Mouse (Mus musculus): ENCODE measurements around the gene Arf5. TPM values are rescaled to one million over a fixed set of nuclear protein-coding genes. Genes with fewer than 3 reads are reported as not detected.

The Arf5 gene
- polyA plus RNA-seq, 1 experiment from 2014 or later, result 372 TPM

DNA sequence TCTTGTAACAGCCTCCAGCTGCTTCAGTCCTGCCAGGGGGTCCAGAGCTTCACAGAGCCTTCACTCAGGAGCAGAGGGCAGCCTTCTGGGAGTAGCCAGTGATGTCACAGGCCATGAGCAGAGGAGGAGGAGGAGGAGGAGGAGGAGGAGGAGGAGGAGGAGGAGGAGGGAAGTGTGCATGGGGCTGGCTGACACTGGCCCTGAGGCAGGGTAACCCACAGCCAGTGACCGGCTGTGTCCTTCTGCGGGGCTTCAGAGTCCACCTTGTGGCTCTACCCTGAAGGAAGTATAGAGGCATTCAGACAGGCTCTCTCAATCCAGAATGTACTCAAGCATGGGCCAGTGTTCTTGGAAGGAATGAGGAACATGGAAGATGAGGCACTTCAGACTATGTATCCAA is 25.9 kb downstream of the Arf5 start, which contains the start of gene Pax4:
Gene Pax4 (minus strand): TSS at position 101 of the 400 bp plus-strand sequence.
- Histone ChIP-seq H3K27ac (ENCODE audit: low read length) (no peak within 1 kb of the TSS), H3K4me3 (ENCODE audit: low read depth, low read length) (no peak within 1 kb of the TSS), H3K36me3 (ENCODE audit: control insufficient read depth, insufficient read depth) (no peaks in the 10 kb centered on the region), H3K4me1 (ENCODE audit: control insufficient read depth, low read depth, low read length) (no peaks in the 10 kb centered on the region), H3K4me2 (ENCODE audit: low read depth, low read length) (no peak within 1 kb of the TSS), H3K9ac (ENCODE audit: low read depth, low read length) (no peak within 1 kb of the TSS), H3K27me3 (ENCODE audit: control insufficient read depth, insufficient read depth, low read depth, low read length) (peaks cover 27% of the 10 kb centered on the region), H3K9me3 (replicated peaks; ENCODE audit: control insufficient read depth, low read length) (no peaks in the 10 kb centered on the region)
- ATAC-seq (ENCODE audit: low read depth), result no peak
- 71% methylated on average over 2 of the region's 2 CpGs for WGBS (ENCODE audit: insufficient replicate concordance)

DNA sequence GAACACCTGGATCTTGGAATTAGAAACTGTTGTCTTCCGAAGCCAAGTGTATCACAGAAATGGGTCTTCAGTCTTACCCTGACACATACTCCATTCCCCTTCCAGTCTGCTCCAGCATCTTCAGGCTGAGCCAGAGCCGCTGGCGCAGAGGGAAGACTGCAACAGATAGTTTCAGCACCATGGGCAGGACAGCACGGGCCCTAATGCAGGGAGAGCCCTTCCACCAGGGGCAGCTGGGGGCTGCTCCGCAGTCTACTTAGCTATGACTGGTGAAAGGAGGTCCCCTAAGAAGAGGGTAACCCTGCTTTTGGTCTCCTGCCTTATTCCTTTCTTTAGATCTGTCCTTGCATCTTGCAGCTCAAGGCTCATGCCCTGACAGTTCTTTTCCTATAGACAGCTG is 27.1 kb downstream of the Arf5 start:
- Histone ChIP-seq H3K36me3 (ENCODE audit: control insufficient read depth, insufficient read depth) (no peaks in the 10 kb centered on the region), H3K4me1 (ENCODE audit: control insufficient read depth, low read depth, low read length) (no peaks in the 10 kb centered on the region), H3K27me3 (ENCODE audit: control insufficient read depth, insufficient read depth, low read depth, low read length) (peaks cover 27% of the 10 kb centered on the region), H3K27ac (ENCODE audit: low read length) (no peak overlapping the region), H3K4me2 (ENCODE audit: low read depth, low read length) (no peak overlapping the region), H3K9me3 (replicated peaks; ENCODE audit: control insufficient read depth, low read length) (no peaks in the 10 kb centered on the region), H3K4me3 (ENCODE audit: low read depth, low read length) (no peak overlapping the region), H3K9ac (ENCODE audit: low read depth, low read length) (no peak overlapping the region)
- no peak for ATAC-seq (ENCODE audit: low read depth)
- 10% methylated on average over 5 of the region's 5 CpGs for WGBS (ENCODE audit: insufficient replicate concordance)

DNA sequence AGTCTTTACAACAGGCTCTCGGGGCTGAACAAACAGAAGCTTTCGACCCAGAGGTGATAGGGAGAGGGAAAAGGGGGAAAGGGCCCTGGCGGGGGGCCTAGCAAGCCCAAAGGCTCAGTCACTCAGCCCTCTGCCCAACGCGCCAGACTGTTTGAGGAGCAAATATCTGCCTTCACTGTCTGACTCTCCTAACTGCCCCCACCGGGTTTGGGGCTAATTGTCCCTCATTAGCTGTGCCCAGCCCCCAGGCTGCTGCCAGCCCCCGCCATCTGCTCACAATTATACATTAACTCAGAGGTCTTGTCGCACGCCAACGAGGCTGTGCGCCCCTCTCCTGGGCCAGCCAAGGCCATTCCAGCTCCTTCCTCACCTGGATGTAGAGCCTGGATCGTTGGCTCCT is 27.6 kb downstream of the Arf5 start:
- no peak overlapping the region for H3K4me2 ChIP-seq (ENCODE audit: low read depth, low read length)
- ATAC-seq (ENCODE audit: low read depth), result no peak
- no peak overlapping the region for H3K27ac ChIP-seq (ENCODE audit: low read length)
- WGBS (ENCODE audit: insufficient replicate concordance), result 3% methylated on average over 12 of the region's 12 CpGs
- peaks cover 27% of the 10 kb centered on the region for H3K27me3 ChIP-seq (ENCODE audit: control insufficient read depth, insufficient read depth, low read depth, low read length)
- H3K36me3 ChIP-seq (ENCODE audit: control insufficient read depth, insufficient read depth), result no peaks in the 10 kb centered on the region
- H3K9ac ChIP-seq (ENCODE audit: low read depth, low read length), result no peak overlapping the region
- no peak overlapping the region for H3K4me3 ChIP-seq (ENCODE audit: low read depth, low read length)
- H3K4me1 ChIP-seq (ENCODE audit: control insufficient read depth, low read depth, low read length), result no peaks in the 10 kb centered on the region
- no peaks in the 10 kb centered on the region for H3K9me3 ChIP-seq (replicated peaks; ENCODE audit: control insufficient read depth, low read length)

DNA sequence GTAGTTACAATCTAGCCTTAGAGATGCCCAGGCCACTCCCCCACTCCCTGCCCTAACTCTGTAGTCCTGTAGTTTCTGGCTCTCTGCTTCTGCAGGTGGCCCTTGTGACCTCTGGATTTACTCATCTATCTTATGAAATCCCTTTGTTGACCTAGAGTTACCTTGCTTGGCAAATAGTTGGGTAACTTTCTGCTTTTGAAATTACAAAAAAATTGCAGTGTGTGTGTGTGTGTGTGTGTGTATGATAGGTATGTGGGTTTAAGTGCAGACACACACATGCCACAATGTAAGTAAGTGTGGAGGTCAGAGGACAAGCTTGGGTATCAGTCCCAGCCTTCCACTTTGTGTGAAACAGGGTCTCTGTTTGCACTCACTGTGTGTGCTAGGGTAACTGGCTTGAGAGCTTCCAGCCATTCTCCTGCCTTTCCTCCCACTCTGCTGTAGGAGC is 35.9 kb downstream of the Arf5 start:
- Histone ChIP-seq H3K4me3 (ENCODE audit: low read depth, low read length) (no peak overlapping the region), H3K27ac (ENCODE audit: low read length) (no peak overlapping the region; the same call in 1 of the 2 replicates)
- ATAC-seq (ENCODE audit: low read depth), result peak; percentile 93

DNA sequence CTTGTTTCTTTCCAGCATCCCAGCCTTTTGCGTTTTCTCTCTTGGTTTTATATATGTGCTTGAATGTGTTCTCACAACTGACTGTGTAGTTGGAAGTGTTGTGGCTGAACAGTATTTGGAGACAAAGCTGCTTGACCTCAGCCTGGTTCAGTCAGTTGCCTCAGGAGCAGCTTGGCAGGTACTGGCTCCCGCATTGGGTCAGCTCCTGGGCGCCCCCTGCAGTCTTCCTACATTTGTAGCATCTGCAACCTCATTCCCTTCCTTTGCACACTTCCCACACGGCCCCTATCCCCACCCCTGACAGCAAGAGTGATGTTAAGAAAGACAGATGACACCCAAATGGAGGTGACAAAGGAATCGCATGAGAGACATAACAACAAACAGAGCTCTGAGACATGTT is 37.2 kb downstream of the Arf5 start:
- no peak overlapping the region for H3K27ac ChIP-seq (ENCODE audit: low read length)
- H3K36me3 ChIP-seq (ENCODE audit: control insufficient read depth, insufficient read depth), result no peaks in the 10 kb centered on the region
- no peaks in the 10 kb centered on the region for H3K27me3 ChIP-seq (ENCODE audit: control insufficient read depth, insufficient read depth, low read depth, low read length)
- no peak overlapping the region for H3K4me2 ChIP-seq (ENCODE audit: low read depth, low read length)
- ATAC-seq (ENCODE audit: low read depth), result no peak; the same call in 1 of the 2 replicates
- no peak overlapping the region for H3K4me3 ChIP-seq (ENCODE audit: low read depth, low read length)
- H3K9ac ChIP-seq (ENCODE audit: low read depth, low read length), result no peak overlapping the region
- WGBS (ENCODE audit: insufficient replicate concordance), result 6% methylated on average over 5 of the region's 5 CpGs
- no peaks in the 10 kb centered on the region for H3K9me3 ChIP-seq (replicated peaks; ENCODE audit: control insufficient read depth, low read length)
- peaks cover 4% of the 10 kb centered on the region; the same call in 1 of the 2 replicates for H3K4me1 ChIP-seq (ENCODE audit: control insufficient read depth, low read depth, low read length)

More for the DNA sequence above, 35.9 kb downstream of the Arf5 start:
- Histone ChIP-seq H3K4me2 (ENCODE audit: low read depth, low read length) (no peak overlapping the region), H3K9me3 (replicated peaks; ENCODE audit: control insufficient read depth, low read length) (no peaks in the 10 kb centered on the region), H3K36me3 (ENCODE audit: control insufficient read depth, insufficient read depth) (no peaks in the 10 kb centered on the region), H3K4me1 (ENCODE audit: control insufficient read depth, low read depth, low read length) (peaks cover 4% of the 10 kb centered on the region; the same call in 1 of the 2 replicates), H3K27me3 (ENCODE audit: control insufficient read depth, insufficient read depth, low read depth, low read length) (no peaks in the 10 kb centered on the region), H3K9ac (ENCODE audit: low read depth, low read length) (no peak overlapping the region)

DNA sequence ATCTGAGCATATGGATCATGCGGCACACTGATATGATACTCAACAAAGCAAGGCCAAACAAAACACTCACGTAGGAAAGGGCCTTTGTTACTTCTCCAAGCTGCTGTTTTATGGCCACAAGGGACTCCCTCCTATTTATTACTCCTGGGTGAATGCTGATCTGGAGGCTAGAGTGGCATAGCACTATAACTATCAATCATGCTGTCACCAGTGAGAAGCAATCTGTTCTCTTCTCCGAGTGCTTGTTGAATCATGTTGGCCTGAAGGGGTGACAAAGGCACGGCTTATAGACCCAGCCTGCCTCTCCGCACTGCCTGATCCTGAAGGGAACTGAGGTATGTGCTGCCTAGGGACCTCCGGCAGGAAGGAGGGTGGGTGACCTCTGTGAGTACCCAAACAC is 41.3 kb downstream of the Arf5 start:
- no peak for ATAC-seq (ENCODE audit: low read depth)
- WGBS (ENCODE audit: insufficient replicate concordance), result 56% methylated on average over 6 of the region's 6 CpGs

DNA sequence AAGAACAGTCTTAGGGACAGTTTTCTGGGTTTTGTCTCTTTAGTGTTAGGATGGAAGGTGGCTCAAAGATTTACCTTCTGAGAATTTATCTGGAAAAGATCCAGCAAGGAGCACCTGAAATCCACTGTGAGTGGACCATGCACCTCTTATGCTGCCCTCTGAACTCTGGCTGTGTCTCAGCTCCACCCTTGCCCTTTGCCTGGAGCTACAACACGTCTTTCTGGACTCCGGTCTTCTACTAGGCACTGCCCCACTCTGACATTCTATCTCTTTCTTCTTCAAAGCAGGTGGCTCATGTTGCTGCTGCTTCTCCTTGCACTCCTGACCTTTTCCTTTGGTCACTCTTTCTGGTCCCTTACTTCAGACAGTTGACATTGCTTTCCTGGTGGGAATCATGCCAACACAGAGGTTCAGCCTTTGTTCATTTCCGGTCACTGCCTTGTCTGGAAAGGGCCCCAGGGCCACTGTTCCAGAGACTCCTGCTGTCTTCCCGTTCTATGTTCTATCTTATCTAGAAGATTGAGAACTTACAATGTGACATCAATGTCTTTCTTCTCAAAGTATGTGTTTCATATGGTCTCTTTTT is 46.8 kb downstream of the Arf5 start:
- no peak for ATAC-seq (ENCODE audit: low read depth)
- Histone ChIP-seq H3K9me3 (replicated peaks; ENCODE audit: control insufficient read depth, low read length) (no peaks in the 10 kb centered on the region), H3K4me3 (ENCODE audit: low read depth, low read length) (no peak overlapping the region), H3K4me2 (ENCODE audit: low read depth, low read length) (no peak overlapping the region), H3K27me3 (ENCODE audit: control insufficient read depth, insufficient read depth, low read depth, low read length) (no peaks in the 10 kb centered on the region), H3K27ac (ENCODE audit: low read length) (no peak overlapping the region), H3K4me1 (ENCODE audit: control insufficient read depth, low read depth, low read length) (no peaks in the 10 kb centered on the region; the same call in 1 of the 2 replicates), H3K36me3 (ENCODE audit: control insufficient read depth, insufficient read depth) (no peaks in the 10 kb centered on the region), H3K9ac (ENCODE audit: low read depth, low read length) (no peak overlapping the region)
- 51% methylated on average over 4 of the region's 4 CpGs for WGBS (ENCODE audit: insufficient replicate concordance)

More for the DNA sequence above, 41.3 kb downstream of the Arf5 start:
- Histone ChIP-seq H3K9ac (ENCODE audit: low read depth, low read length) (no peak overlapping the region), H3K4me3 (ENCODE audit: low read depth, low read length) (no peak overlapping the region), H3K36me3 (ENCODE audit: control insufficient read depth, insufficient read depth) (no peaks in the 10 kb centered on the region), H3K4me2 (ENCODE audit: low read depth, low read length) (no peak overlapping the region), H3K4me1 (ENCODE audit: control insufficient read depth, low read depth, low read length) (peaks cover 4% of the 10 kb centered on the region; the same call in 1 of the 2 replicates), H3K27me3 (ENCODE audit: control insufficient read depth, insufficient read depth, low read depth, low read length) (no peaks in the 10 kb centered on the region), H3K27ac (ENCODE audit: low read length) (no peak overlapping the region), H3K9me3 (replicated peaks; ENCODE audit: control insufficient read depth, low read length) (no peaks in the 10 kb centered on the region)

DNA sequence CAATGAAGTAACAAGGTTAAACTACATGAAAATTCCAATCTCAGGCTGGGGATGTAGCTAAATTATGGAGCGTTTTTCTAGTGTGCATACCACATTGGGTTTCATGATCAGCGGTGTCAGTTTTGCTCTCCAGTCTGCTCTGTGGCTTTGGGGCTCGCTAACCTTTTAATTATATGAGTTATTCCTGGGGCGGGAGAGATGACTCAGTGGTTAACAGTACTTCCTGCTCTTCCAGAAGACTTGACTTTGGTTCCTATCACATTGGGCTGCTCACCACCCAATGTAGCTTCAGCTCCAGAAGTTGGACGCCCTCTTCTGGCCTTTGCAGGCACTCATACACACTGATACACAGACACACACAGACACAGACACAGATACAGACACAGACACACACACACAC is 47.3 kb downstream of the Arf5 start:
- Histone ChIP-seq H3K4me3 (ENCODE audit: low read depth, low read length) (no peak overlapping the region), H3K27ac (ENCODE audit: low read length) (no peak overlapping the region), H3K27me3 (ENCODE audit: control insufficient read depth, insufficient read depth, low read depth, low read length) (no peaks in the 10 kb centered on the region), H3K9me3 (replicated peaks; ENCODE audit: control insufficient read depth, low read length) (no peaks in the 10 kb centered on the region), H3K9ac (ENCODE audit: low read depth, low read length) (no peak overlapping the region), H3K4me2 (ENCODE audit: low read depth, low read length) (no peak overlapping the region), H3K36me3 (ENCODE audit: control insufficient read depth, insufficient read depth) (no peaks in the 10 kb centered on the region), H3K4me1 (ENCODE audit: control insufficient read depth, low read depth, low read length) (no peaks in the 10 kb centered on the region; the same call in 1 of the 2 replicates)
- ATAC-seq (ENCODE audit: low read depth), result no peak
- WGBS (ENCODE audit: insufficient replicate concordance), result 58% methylated on average over 5 of the region's 5 CpGs

DNA sequence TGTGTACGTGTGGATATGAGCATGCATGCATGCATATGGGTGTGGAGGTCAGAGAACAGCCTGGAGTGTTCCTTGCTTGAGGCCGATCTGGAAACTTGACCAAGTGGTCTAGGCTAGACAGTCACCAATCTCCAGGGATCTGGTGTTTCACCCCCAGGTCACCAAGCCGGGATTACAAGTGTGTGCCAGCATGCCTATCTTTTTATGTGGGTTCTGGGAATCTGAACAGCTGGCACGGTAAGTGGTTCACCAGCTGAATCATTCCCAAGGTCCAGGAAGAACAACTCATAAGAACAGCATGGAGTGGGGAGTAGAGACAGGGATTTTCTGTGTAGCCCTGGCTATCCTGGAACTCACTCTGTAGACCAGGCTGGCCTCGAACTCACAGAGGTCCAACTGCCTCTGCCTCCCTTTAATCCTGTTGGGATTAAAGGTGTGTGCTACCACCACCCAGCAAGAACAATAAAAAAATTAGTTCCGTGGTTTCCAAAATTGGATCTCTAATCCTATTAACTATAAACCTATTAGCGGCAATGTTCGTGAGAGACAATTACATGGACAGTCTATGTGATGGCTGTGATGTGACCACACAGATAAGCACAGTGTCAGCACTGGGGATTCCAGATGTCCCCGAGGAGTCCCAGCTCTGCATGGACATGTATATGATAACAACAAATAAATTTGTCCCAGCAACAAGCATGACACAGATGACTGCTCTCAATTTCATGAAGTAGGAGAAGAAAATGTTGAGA is 48.1 kb downstream of the Arf5 start:
- Histone ChIP-seq H3K4me2 (ENCODE audit: low read depth, low read length) (no peak overlapping the region), H3K27me3 (ENCODE audit: control insufficient read depth, insufficient read depth, low read depth, low read length) (no peaks in the 10 kb centered on the region), H3K4me1 (ENCODE audit: control insufficient read depth, low read depth, low read length) (no peaks in the 10 kb centered on the region; the same call in 1 of the 2 replicates), H3K27ac (ENCODE audit: low read length) (no peak overlapping the region), H3K4me3 (ENCODE audit: low read depth, low read length) (no peak overlapping the region), H3K9me3 (replicated peaks; ENCODE audit: control insufficient read depth, low read length) (no peaks in the 10 kb centered on the region), H3K36me3 (ENCODE audit: control insufficient read depth, insufficient read depth) (no peaks in the 10 kb centered on the region), H3K9ac (ENCODE audit: low read depth, low read length) (no peak overlapping the region)
- 60% methylated on average over 9 of the region's 9 CpGs for WGBS (ENCODE audit: insufficient replicate concordance)
- ATAC-seq (ENCODE audit: low read depth), result no peak
